Mouse (Mus musculus): ENCODE results near the gene Gm11549.

Gene Gm11549

GRCm38 (mm10) chr3:36478776-36479175 is 42.8 kb downstream of the Gm11549 start:
- peak; percentile 36 for DNase-seq

DNA sequence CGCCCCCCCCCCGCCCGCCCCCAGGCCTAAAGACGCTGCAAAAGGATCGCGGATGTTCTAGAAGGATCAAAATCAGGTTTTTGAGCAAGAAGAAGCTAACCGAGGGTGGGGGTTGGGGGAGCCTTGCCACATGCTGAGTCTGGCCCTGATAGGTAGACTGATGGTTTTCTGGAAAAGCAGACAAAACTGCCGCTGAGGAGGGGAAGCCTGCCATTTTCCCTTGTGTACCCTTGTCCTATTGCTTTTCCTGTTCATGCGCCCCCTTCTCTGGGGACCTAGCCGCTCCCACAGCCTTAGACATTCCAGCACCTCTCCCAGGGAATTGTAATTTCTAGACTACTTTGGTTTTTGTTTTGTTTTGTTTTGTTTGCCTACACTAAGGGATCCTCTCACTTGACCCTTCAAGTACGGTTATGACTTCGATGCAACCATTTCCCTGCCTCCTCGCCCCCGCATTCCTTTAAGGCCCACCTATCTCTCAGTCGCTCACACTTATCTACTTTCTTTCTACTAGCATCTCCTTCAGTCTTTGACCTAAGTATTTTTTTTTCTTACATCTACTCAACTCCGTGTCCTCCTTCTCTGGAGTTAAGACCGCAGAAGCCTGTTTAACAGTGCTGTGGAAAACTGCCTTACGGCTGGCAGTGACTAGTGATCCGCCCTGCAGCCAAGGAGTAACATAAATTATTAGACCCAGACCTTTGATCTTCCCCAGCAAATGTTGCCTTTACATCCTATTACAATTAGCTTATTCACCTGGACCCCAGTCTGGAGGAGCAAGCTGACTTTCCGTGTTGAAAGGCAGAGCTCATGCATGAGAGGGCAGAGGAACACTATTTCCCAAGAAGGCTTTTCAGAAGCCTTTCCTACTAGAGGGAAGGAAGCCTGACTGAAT is 45.1 kb downstream of the Gm11549 start:
- DNase-seq: peak; percentile 20

- DNase-seq: peak; percentile 98
These were observed 46.0 kb downstream of the Gm11549 start, which contains the start of the genes Anxa5 and 1810062G17Rik for GRCm38 (mm10) chr3:36475532-36476087. Gene Anxa5, minus strand, starts transcription at chr3:36475894. Gene 1810062G17Rik, plus strand, starts transcription at chr3:36475937.

GRCm38 (mm10) chr3:36474938-36475483 is 46.6 kb downstream of the Gm11549 start:
- peak; percentile 55 for DNase-seq

DNA sequence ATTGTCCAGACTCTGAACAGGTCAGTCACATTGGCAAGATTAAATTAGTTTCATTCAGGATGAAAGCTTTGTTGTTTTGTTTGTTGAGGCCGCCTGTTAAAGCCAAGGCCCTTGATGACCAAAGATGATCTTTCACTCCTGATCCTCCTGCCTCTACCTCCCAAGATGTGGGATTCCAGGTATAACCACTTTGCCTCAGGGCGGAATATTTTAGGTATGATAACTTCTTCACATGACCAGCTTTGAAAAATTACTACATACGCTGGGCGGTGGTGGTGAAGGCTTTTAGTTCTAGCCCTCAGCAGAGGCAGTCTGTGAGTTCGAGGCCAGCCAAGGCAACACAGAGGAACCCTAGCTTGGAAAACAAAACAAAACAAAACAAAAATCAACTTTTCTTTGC is 47.2 kb downstream of the Gm11549 start:
- no peak for DNase-seq

GRCm38 (mm10) chr3:36473222-36473621 is 48.4 kb downstream of the Gm11549 start:
- no peak for DNase-seq

DNA sequence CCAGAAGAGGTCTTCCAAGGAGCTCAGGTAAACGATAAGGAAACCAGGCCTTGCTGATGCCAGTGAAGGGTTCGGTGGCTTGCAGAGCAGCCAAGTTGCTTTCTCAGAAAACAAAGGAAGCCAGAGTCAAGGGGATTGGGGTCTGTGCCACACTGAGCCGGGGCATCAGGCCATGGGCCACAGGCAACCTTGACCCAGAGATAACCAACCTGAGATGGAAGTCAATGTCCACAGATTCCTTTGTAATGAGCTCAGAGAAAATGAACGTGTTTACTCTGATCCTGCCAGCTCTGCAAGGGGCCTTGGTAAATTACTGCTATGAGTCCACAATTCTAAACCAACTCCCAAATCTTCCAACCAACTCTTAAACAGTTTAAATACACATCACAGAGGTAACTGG is 49.8 kb downstream of the Gm11549 start:
- no peak for DNase-seq

DNA sequence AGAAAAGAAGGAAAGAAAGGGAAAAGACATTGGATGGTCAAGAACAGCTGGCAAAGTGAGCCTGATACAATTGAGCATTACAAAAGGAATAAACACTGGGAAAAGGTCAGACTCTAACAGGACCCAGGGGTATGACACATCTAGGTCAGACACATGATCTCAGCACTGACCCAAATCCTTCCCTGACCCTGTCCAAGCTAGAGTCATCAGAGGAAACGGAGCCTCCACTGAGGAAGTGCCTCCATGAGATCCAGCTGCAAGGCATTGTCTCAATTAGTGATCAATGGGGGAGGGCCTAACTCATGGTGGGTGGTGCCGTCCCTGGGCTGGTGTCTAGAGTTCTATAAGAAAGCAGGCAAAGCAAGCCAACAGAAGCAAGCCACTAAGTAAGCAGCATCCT is 52.7 kb downstream of the Gm11549 start:
- DNase-seq: no peak

DNA sequence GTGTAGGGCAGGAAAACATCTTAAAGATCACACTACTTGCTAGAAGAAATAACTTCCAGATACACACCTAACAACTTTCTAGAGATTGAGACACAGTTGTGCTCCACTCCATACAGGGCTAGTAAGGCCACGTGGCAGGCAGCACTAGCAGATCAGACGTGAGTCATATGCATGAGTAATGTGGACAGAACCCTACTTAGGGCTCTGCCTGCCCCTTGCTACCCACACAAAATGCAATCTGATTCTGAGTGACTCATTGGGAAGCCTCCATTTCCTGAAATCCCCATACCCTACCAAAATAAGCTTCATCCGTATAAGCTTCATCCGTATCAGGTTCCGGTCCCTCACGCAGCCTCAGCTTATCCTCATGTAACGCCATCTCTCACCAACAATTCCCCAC is 54.0 kb downstream of the Gm11549 start:
- no peak for DNase-seq

DNA sequence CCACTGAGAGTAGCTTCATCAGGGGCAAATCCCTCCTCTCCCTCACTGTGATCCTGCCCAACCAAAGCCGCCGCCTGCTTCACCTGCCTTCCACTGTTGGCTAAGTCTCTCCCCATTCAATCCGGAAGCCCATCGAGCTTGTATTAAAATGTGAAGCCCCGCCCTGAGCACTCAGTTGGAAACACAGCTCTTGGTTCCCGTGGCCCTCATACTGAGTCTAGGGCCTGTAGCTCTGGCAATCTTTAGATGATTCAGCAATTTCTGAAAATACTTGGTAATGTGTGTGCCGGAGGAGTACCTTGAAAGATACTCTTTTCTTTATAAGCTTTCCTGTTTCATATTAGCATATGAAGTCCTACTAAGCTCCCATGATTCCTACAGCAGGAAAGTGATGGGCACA is 56.1 kb downstream of the Gm11549 start:
- DNase-seq: no peak

All from kidney, postnatal 14 days (tissue).